Mouse (Mus musculus): Measurements from ENCODE around the gene Lexm. TPM values are rescaled to one million over a fixed set of nuclear protein-coding genes. Genes with fewer than 3 reads are reported as not detected.

Gene Lexm
- polyA plus RNA-seq, 1 experiment from 2014 or later, result not detected

DNA sequence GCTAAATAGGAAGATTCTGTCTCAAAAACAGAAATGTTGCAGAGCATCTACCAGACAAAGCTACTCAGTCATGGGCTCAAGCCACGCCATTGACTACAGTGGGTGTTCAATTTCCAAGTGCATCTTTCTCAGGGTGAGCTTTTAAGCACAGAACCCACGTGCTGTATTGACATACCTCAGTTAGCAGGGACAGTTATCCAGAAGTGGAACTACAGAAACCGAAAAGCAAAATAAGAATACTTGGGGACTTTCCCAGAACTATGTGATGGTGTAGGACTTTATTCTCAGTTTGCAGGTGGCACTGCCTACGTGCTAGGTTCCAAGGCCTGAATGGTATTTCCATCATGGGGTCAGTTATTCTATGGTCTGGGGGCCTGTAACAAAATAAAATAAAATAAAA, 19.3 kb downstream of the Lexm start:
- H3K27ac ChIP-seq (replicated peaks), result no peak overlapping the region
- H3K9ac ChIP-seq, result no peak overlapping the region
- 83% methylated on average over 4 of the region's 4 CpGs for WGBS
- H3K27me3 ChIP-seq, result no peaks in the 10 kb centered on the region
- no peaks in the 10 kb centered on the region for H3K36me3 ChIP-seq
- ATAC-seq (ENCODE audit: low FRiP score, low read depth), result no peak
- no peaks in the 10 kb centered on the region for H3K4me1 ChIP-seq (replicated peaks)
- no peak overlapping the region for H3K4me2 ChIP-seq
- H3K4me3 ChIP-seq, result no peak overlapping the region
- H3K9me3 ChIP-seq, result no peaks in the 10 kb centered on the region

DNA sequence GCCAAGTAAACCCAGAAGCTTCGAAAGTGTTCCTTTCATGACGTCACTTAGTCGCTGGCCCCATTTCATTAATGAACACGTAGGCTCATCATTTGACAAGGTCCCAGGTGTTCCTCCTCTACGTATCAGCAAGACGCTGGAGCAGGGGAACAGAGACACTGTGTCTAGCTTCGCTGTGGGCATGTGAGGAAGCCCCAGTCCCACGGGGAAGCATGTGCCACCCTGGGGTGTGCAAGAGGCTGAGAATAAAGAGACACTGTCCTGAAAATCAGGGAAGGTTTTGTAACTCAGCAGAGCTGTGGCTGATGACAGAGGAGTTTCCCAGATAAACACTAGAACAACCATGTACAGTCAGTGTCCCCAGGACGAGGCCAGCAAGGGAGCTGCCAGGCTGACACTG, 20.0 kb downstream of the Lexm start:
- Histone ChIP-seq H3K9ac (no peak overlapping the region), H3K9me3 (no peaks in the 10 kb centered on the region), H3K4me1 (replicated peaks) (no peaks in the 10 kb centered on the region), H3K36me3 (no peaks in the 10 kb centered on the region), H3K4me2 (no peak overlapping the region), H3K27ac (replicated peaks) (no peak overlapping the region), H3K27me3 (no peaks in the 10 kb centered on the region), H3K4me3 (no peak overlapping the region)
- WGBS, result 73% methylated on average over 9 of the region's 9 CpGs
- ATAC-seq (ENCODE audit: low FRiP score, low read depth), result no peak

DNA sequence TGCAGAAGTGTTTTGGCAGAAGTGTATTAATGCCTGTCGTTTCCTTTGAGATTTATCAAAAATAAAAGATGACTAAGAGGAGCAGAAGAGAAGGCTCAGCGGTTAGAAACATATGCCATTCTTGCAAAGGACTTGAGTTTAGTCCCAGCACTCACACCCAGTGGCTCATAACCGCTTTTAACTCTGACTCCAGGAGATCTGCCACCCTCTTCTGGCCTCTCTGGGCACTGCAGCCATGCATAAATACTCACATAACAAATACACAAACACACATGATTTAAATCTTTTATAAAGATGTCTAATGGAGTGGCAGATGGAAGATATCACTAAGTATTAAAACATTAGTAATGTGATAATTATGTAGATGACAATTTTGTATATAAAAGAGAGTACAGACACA, 20.8 kb downstream of the Lexm start:
- Histone ChIP-seq H3K4me2 (no peak overlapping the region), H3K9ac (no peak overlapping the region), H3K4me3 (no peak overlapping the region), H3K27me3 (no peaks in the 10 kb centered on the region), H3K36me3 (no peaks in the 10 kb centered on the region), H3K9me3 (no peaks in the 10 kb centered on the region), H3K27ac (replicated peaks) (no peak overlapping the region), H3K4me1 (replicated peaks) (no peaks in the 10 kb centered on the region)
- WGBS, result 62% methylated on average over 3 of the region's 3 CpGs
- ATAC-seq (ENCODE audit: low FRiP score, low read depth), result no peak

DNA sequence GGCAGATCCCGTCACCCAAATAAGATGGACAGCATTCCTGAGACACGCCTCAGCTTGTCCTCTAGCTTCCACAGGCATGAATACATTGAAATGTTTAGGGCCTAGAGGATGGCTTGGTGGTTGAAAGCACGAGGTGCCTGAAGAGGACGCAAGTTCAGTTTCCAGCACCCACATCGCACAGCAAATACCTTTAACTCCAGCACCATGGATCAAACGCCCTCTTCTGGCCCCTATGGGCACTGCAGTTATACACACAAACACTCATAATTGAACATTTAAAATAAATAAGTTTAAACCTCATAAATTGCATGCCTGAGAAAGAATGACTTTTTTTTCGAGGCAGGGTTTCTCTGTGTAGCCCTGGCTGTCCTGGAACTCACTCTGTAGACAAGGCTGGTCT, 23.4 kb downstream of the Lexm start:
- Histone ChIP-seq H3K9me3 (no peaks in the 10 kb centered on the region), H3K4me1 (replicated peaks) (no peaks in the 10 kb centered on the region), H3K4me2 (no peak overlapping the region), H3K4me3 (no peak overlapping the region), H3K27me3 (no peaks in the 10 kb centered on the region), H3K36me3 (peaks cover 13% of the 10 kb centered on the region), H3K9ac (no peak overlapping the region), H3K27ac (replicated peaks) (no peak overlapping the region)
- WGBS, result 63% methylated on average over 7 of the region's 7 CpGs
- ATAC-seq (ENCODE audit: low FRiP score, low read depth), result no peak

DNA sequence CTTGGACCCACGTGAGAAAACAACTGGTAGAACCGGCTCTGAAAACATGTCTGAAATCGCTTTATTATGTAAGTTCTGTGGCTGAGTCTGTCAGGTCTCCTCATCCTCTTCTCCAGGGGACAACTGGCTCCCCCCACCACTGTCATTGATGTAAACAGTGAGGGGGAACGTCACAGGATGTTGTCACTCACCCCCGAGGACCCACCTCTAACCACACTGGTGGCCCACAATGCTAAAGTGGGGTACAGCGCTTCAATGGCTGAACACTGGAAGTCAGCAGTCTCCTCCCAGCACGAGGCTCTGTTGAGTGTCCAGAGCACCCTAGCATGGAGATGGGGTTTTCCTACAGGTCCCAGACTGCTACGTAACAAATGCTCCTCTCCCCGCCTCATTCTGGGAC, 26.2 kb downstream of the Lexm start:
- no peak overlapping the region for H3K9ac ChIP-seq
- no peak overlapping the region for H3K4me3 ChIP-seq
- H3K27ac ChIP-seq (replicated peaks), result no peak overlapping the region
- peaks cover 34% of the 10 kb centered on the region for H3K36me3 ChIP-seq
- no peaks in the 10 kb centered on the region for H3K27me3 ChIP-seq
- no peak for ATAC-seq (ENCODE audit: low FRiP score, low read depth)
- no peak overlapping the region for H3K4me2 ChIP-seq
- H3K4me1 ChIP-seq (replicated peaks), result no peaks in the 10 kb centered on the region
- 89% methylated on average over 9 of the region's 9 CpGs for WGBS
- H3K9me3 ChIP-seq, result no peaks in the 10 kb centered on the region

- H3K9ac ChIP-seq, result no peak overlapping the region
- H3K27me3 ChIP-seq, result no peaks in the 10 kb centered on the region
- H3K27ac ChIP-seq (replicated peaks), result no peak overlapping the region
- H3K4me2 ChIP-seq, result no peak overlapping the region
- no peak overlapping the region for H3K4me3 ChIP-seq
- H3K36me3 ChIP-seq, result peaks cover 41% of the 10 kb centered on the region
- no peak for ATAC-seq (ENCODE audit: low FRiP score, low read depth)
- H3K9me3 ChIP-seq, result no peaks in the 10 kb centered on the region
- 82% methylated on average over 9 of the region's 9 CpGs for WGBS
- no peaks in the 10 kb centered on the region for H3K4me1 ChIP-seq (replicated peaks)
These were observed 26.9 kb downstream of the Lexm start for GRCm38 (mm10) chr4:106590142-106590541.

DNA sequence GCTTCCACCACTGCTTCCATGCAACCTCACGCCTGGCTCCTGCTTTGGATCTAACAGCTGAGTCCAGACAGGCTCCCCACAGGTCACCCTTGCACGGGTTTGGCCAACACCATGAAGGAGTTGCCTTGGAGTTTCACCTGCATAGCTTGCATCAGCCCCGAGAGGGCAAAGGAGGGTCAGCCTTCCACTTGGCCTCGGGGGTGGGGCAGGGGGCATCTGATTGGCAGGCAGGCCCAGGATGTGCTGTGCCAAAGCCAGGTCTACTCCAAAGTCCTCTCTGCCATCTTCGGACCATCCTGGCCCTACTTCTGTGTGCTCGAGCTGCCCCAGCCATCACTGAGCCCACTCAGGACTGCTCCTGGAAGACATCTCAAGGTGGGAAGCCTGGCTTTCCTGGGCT, 30.0 kb downstream of the Lexm start:
- no peak overlapping the region for H3K4me2 ChIP-seq
- no peaks in the 10 kb centered on the region for H3K9me3 ChIP-seq
- 0 out of 2 replicates have a peak, but pooled peaks have one; percentile 17 for ATAC-seq (ENCODE audit: low FRiP score, low read depth)
- H3K9ac ChIP-seq, result no peak overlapping the region
- no peaks in the 10 kb centered on the region for H3K4me1 ChIP-seq (replicated peaks)
- no peak overlapping the region for H3K27ac ChIP-seq (replicated peaks)
- peaks cover 70% of the 10 kb centered on the region for H3K36me3 ChIP-seq
- WGBS, result 95% methylated on average over 6 of the region's 6 CpGs
- no peaks in the 10 kb centered on the region for H3K27me3 ChIP-seq
- no peak overlapping the region for H3K4me3 ChIP-seq

- no peak overlapping the region for H3K9ac ChIP-seq
- H3K27me3 ChIP-seq, result no peaks in the 10 kb centered on the region
- H3K36me3 ChIP-seq, result peaks cover 86% of the 10 kb centered on the region
- H3K27ac ChIP-seq (replicated peaks), result no peak overlapping the region
- WGBS, result 81% methylated on average over 4 of the region's 4 CpGs
- no peaks in the 10 kb centered on the region for H3K4me1 ChIP-seq (replicated peaks)
- no peak overlapping the region for H3K4me2 ChIP-seq
- H3K4me3 ChIP-seq, result no peak overlapping the region
- H3K9me3 ChIP-seq, result no peaks in the 10 kb centered on the region
- ATAC-seq (ENCODE audit: low FRiP score, low read depth), result no peak
These were observed 32.4 kb downstream of the Lexm start for GRCm38 (mm10) chr4:106584665-106585064.

GRCm38 (mm10) chr4:106582428-106583153, 34.5 kb downstream of the Lexm start:
- no peak overlapping the region for H3K9ac ChIP-seq
- ATAC-seq (ENCODE audit: low FRiP score, low read depth), result no peak
- H3K4me1 ChIP-seq (replicated peaks), result no peaks in the 10 kb centered on the region
- no peak overlapping the region for H3K4me3 ChIP-seq
- H3K36me3 ChIP-seq, result peaks cover 88% of the 10 kb centered on the region
- no peaks in the 10 kb centered on the region for H3K27me3 ChIP-seq
- no peak overlapping the region for H3K27ac ChIP-seq (replicated peaks)
- no peaks in the 10 kb centered on the region for H3K9me3 ChIP-seq
- 91% methylated on average over 12 of the region's 12 CpGs for WGBS
- no peak overlapping the region for H3K4me2 ChIP-seq

- H3K4me1 ChIP-seq (replicated peaks), result no peaks in the 10 kb centered on the region
- H3K4me2 ChIP-seq, result no peak overlapping the region
- no peak overlapping the region for H3K27ac ChIP-seq (replicated peaks)
- H3K4me3 ChIP-seq, result no peak overlapping the region
- 0 out of 2 replicates have a peak, but pooled peaks have one; percentile 44 for ATAC-seq (ENCODE audit: low FRiP score, low read depth)
- WGBS, result 92% methylated on average over 15 of the region's 15 CpGs
- no peaks in the 10 kb centered on the region for H3K27me3 ChIP-seq
- H3K36me3 ChIP-seq, result peaks cover 85% of the 10 kb centered on the region
- no peak overlapping the region for H3K9ac ChIP-seq
- no peaks in the 10 kb centered on the region for H3K9me3 ChIP-seq
These were observed 35.2 kb downstream of the Lexm start for GRCm38 (mm10) chr4:106581865-106582204.

GRCm38 (mm10) chr4:106581176-106581864, 35.7 kb downstream of the Lexm start:
- Histone ChIP-seq H3K9me3 (no peaks in the 10 kb centered on the region), H3K9ac (no peak overlapping the region), H3K4me2 (no peak overlapping the region), H3K4me3 (no peak overlapping the region), H3K4me1 (replicated peaks) (no peaks in the 10 kb centered on the region), H3K27ac (replicated peaks) (no peak overlapping the region), H3K27me3 (no peaks in the 10 kb centered on the region), H3K36me3 (peaks cover 84% of the 10 kb centered on the region)
- no peak for ATAC-seq (ENCODE audit: low FRiP score, low read depth)
- 87% methylated on average over 14 of the region's 14 CpGs for WGBS

DNA sequence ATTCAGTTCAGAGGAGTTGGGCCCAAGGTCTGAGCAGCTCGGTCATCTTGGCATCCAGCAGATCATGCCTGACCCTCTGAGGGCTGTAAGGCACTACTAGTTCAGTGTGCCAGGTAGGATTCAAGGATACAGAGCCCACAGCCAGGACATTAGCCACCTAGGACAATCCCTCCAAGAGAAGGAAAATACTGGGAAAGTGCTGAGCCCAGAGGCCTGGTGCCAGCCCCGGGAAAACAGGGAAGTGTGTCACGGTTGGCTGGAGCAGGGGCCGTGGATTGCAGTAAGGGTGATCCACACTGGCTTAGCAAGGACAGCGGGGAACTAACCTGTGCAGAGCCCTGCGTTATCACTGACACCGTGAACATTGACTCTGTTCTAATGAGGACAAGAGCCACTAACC, 39.5 kb downstream of the Lexm start:
- H3K4me2 ChIP-seq, result no peak overlapping the region
- no peak overlapping the region for H3K9ac ChIP-seq
- no peak overlapping the region for H3K27ac ChIP-seq (replicated peaks)
- H3K4me1 ChIP-seq (replicated peaks), result no peaks in the 10 kb centered on the region
- H3K4me3 ChIP-seq, result no peak overlapping the region
- peaks cover 78% of the 10 kb centered on the region for H3K36me3 ChIP-seq
- H3K27me3 ChIP-seq, result no peaks in the 10 kb centered on the region
- no peak for ATAC-seq (ENCODE audit: low FRiP score, low read depth)
- WGBS, result 77% methylated on average over 7 of the region's 7 CpGs
- no peaks in the 10 kb centered on the region for H3K9me3 ChIP-seq

Measured in hindbrain, embryonic 15.5 days (tissue).